Mouse (Mus musculus) kidney, embryonic 14.5 days (tissue): ENCODE data around the gene Gm10762. TPM values are rescaled to one million over a fixed set of nuclear protein-coding genes. Genes with fewer than 3 reads are reported as not detected.
A peak's percentile ranks its signal among the peaks of the same experiment; 100 is the strongest.
"Not testable (repeated sequence)": the region's sequence is repeated elsewhere in the genome, so short reads cannot be mapped to it uniquely, and the experiment has no call there.

Source experiments
- ATAC-seq: fragments of 200-750 bp; cut with Nextera tagmentation; 2 replicates; pipeline ENCODE4 v1.8.0; 2017; ENCODE audit warnings: moderate number of reproducible peaks, mild to moderate bottlenecking, moderate TSS enrichment, moderate library complexity; ENCODE audit not compliant: low FRiP score, low TSS enrichment
- H3K27ac ChIP-seq: fragments of 300-500 bp; sonication (generic); 2 replicates; pipeline ENCODE4 v1.5.1; 2014; ENCODE audit warnings: low read depth, mild to moderate bottlenecking, low read length, moderate library complexity, mixed read lengths
- H3K27me3 ChIP-seq: fragments of 300-500 bp; sonication (generic); 2 replicates; pipeline ENCODE4 v1.6.1; 2014; ENCODE audit warnings: mild to moderate bottlenecking, low read length; ENCODE audit not compliant: control insufficient read depth, insufficient read depth
- H3K36me3 ChIP-seq: fragments of 300-500 bp; sonication (generic); 2 replicates; pipeline ENCODE4 v1.6.1; 2014; ENCODE audit warnings: low read length, mixed read lengths; ENCODE audit not compliant: control insufficient read depth, insufficient read depth
- H3K4me1 ChIP-seq: fragments of 300-500 bp; sonication (generic); 2 replicates; pipeline ENCODE4 v1.6.1; 2014; ENCODE audit warnings: low read length, mixed read lengths; ENCODE audit not compliant: control insufficient read depth, insufficient read depth
- H3K4me2 ChIP-seq: fragments of 300-500 bp; sonication (generic); replicated peaks from 2 replicates; pipeline ENCODE4 v1.6.1; 2014; ENCODE audit warnings: low read depth, mild to moderate bottlenecking, low read length
- H3K4me3 ChIP-seq: fragments of 300-500 bp; sonication (generic); 2 replicates; pipeline ENCODE4 v1.5.1; 2014; ENCODE audit warnings: mild to moderate bottlenecking, low read length
- H3K9ac ChIP-seq: fragments of 300-500 bp; sonication (generic); 2 replicates; pipeline ENCODE4 v1.6.1; 2014; ENCODE audit warnings: low read depth, mild to moderate bottlenecking, low read length, moderate library complexity
- H3K9me3 ChIP-seq: fragments of 300-500 bp; sonication (generic); 2 replicates; pipeline ENCODE4 v1.6.1; 2016; ENCODE audit warnings: low read length; ENCODE audit not compliant: control insufficient read depth
- WGBS: fragments of 180-500 bp; shearing (Covaris S2); extraction: QIAGEN DNeasy Blood & Tissue Kit; methylation state at CpG from one replicate; pipeline ENCODE4 v1.1.7; 2014; 5-methylcytosine and 5-hydroxymethylcytosine counted together
- polyA plus RNA-seq: library from polyadenylated mRNA; unstranded; fragments of >200 nt; fragmentation: Nextera tagmentation; extraction: Ambion mirVana; gene quantifications from 2 replicates; pipeline ENCODE4 v1.2.1, GENCODE M21; 2014

Gene Gm10762
- 14.1 and 14.6 TPM in 2 replicates for polyA plus RNA-seq

DNA sequence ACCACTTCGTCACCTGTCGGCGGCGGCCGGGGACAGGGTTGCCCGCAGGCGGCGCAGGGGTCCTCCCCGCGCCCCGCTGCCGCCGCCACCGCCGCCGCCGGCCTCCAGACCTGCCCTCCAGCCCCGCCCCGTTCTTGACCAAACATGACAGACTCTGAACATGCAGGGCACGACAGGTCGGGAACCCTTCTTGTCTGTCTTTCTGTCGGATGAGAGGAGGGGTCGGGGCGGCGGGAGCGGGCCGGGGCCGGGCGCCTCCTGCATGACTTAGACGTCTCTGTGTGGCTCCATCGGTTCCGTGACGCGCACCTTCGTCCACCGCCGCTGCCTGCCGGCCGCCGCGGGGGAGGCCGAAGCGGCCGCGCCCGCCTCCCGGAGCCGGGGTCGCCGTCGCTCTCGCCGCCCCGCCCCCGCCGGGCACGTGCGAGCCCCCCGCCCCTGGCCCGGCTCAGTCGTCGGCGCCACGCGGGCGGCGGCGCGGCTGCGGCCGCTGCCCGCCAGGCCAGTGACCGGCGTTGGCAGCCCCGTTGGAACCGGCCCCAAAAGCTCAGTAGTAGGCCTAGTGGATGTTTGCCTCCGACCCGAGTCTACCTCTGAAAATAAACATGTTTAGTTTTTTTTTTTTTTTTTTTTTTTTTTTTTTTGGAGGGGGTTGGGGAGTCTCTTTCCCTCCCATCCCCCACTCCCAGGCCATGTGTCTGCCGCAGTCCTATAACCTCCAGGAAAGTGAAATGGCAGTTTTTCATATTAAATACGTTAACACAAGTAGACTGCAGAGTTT, at the start of gene Gm10762:
Gene Gm10762 (minus strand): TSS at position 65 of the 781 bp plus-strand sequence.
- H3K4me2 ChIP-seq: peak within 1 kb of the TSS; percentile 49
- H3K36me3 ChIP-seq: no peaks in the 10 kb centered on the region
- H3K9me3 ChIP-seq: no peaks in the 10 kb centered on the region
- H3K4me3 ChIP-seq: peak within 1 kb of the TSS; percentile 69
- peaks cover 9% of the 10 kb centered on the region for H3K4me1 ChIP-seq
- H3K27ac ChIP-seq: peak within 1 kb of the TSS; percentile 100
- WGBS: under 1% methylated on average over 75 of the region's 80 CpGs
- peak; percentile 88 for ATAC-seq
- peak within 1 kb of the TSS; percentile 98 for H3K9ac ChIP-seq
- H3K27me3 ChIP-seq: no peaks in the 10 kb centered on the region

DNA sequence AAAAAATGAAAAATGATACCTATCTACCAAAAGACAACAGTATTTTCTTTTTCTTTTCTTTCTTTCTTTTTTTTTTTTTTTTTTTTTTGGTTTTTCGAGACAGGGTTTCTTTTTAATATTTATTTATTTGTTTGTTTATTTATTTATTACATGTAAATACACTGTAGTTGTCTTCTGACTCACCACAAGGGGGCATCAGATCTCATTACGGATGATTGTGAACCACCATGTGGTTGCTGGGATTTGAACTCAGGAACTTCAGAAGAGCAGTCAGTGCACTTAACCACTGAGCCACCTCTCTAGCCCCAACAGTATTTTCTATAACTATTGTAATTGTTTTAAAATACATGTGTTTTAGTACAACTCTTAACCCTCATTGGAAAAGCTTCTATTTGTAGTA, 41.3 kb upstream of the Gm10762 start:
- H3K4me3 ChIP-seq, H3K4me2 ChIP-seq, H3K9me3 ChIP-seq, H3K36me3 ChIP-seq, H3K27me3 ChIP-seq, H3K4me1 ChIP-seq, H3K27ac ChIP-seq, H3K9ac ChIP-seq, ATAC-seq: not testable (repeated sequence)
- WGBS: 88% methylated on average over 2 of the region's 2 CpGs

DNA sequence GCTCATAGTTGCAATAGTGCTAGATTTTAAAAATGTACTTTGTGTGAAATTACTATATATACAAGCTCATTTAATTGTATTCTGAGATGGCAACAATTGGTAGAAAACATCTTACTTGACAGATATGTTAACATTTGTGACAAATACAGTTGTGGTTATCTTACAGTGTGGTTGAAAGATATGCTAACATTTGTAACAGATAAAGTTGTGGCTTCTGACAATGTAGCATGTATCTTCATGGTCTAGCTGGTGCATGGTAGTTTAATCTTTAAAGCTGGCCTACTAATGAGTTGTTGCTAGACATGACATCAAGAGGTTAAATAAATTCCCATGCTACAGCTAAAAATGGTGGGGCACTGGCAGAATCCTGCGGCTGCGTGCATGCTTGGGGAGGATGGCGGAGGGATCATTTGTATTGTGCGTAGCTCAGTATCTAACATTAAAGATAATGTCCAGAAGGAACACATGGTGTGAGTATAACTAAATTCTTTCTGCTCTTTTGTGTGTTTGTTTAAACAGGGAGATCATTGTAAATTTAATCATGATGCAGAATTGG, 38.7 kb upstream of the Gm10762 start:
- H3K36me3 ChIP-seq: no peaks in the 10 kb centered on the region
- no peaks in the 10 kb centered on the region for H3K4me1 ChIP-seq
- WGBS: 77% methylated on average over 4 of the region's 4 CpGs
- H3K9me3 ChIP-seq: no peaks in the 10 kb centered on the region
- no peaks in the 10 kb centered on the region for H3K27me3 ChIP-seq
- H3K9ac ChIP-seq: no peak overlapping the region
- H3K27ac ChIP-seq: no peak overlapping the region
- H3K4me2 ChIP-seq: no peak overlapping the region
- H3K4me3 ChIP-seq: no peak overlapping the region
- no peak for ATAC-seq

DNA sequence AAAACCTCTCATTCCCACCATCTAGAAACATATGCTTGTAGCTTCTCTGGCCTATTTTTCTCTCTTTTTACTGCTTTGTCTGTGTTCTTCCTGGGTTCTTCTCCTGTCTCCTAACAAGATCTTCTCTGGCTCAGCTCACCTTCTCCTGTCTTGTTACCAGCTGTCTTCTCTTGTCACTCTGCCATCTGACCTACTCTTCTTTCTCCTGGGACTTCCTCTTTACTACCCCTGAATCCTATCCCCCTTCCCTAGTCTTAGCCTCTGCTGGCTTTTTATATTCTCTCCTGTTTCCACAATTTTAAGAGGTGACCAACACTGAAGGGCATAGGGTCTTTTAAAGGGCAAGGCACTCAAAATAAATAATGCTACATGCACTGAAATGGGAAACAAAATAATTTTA, 37.3 kb upstream of the Gm10762 start:
- Histone ChIP-seq H3K4me1 (no peaks in the 10 kb centered on the region), H3K9me3 (no peaks in the 10 kb centered on the region), H3K36me3 (no peaks in the 10 kb centered on the region), H3K27me3 (no peaks in the 10 kb centered on the region), H3K4me2 (no peak overlapping the region), H3K9ac (no peak overlapping the region), H3K4me3 (no peak overlapping the region), H3K27ac (no peak overlapping the region)
- no peak for ATAC-seq

DNA sequence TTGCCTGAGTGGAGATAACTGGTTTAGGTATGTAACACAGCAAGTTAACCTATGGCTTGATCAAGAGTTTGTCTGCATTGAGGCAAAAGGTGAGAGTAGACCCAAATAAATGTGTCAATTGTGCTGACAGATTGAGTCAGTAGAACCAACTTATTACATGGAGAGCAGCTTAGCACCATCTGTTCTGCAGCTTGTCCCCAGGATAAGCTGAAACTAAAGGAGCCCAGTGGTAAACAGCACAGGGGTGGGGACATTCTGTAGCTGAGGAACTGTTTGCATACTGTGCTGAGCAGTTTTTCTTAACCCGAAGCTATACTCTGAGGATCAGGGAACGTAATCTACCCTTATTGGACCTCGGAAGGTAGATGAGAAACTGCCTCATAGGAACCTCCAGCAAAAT, 17.2 kb upstream of the Gm10762 start:
- WGBS: 88% methylated on average over 3 of the region's 3 CpGs

DNA sequence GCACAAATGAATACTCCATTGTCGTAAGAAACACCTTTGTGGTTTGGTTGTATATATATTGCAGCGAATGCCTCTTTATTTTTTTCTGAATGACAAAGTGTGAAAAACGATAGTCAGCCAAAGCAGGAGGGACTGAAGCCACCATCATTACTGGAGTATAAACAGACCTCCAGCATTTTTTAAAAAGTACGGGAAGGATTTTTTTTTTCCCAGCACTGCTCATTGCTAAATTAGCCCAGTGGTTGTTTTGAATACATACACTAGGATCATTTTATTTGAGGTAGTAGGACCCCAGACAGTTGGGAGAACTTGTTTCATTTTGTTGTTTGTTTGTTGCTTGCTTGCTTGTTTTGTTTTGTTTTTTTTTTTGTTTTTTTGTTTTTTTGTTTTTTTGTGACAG, 8.0 kb upstream of the Gm10762 start:
- Histone ChIP-seq H3K9me3 (no peaks in the 10 kb centered on the region), H3K27me3 (no peaks in the 10 kb centered on the region), H3K4me1 (no peaks in the 10 kb centered on the region), H3K36me3 (no peaks in the 10 kb centered on the region), H3K4me2 (no peak overlapping the region), H3K27ac (no peak overlapping the region), H3K9ac (no peak overlapping the region), H3K4me3 (no peak overlapping the region)
- WGBS: 77% methylated on average over 4 of the region's 4 CpGs
- no peak for ATAC-seq

More for the DNA sequence above, 17.2 kb upstream of the Gm10762 start:
- H3K27ac ChIP-seq: no peak overlapping the region
- H3K36me3 ChIP-seq: no peaks in the 10 kb centered on the region
- H3K9ac ChIP-seq: no peak overlapping the region
- ATAC-seq: no peak
- no peaks in the 10 kb centered on the region for H3K9me3 ChIP-seq
- no peaks in the 10 kb centered on the region for H3K4me1 ChIP-seq
- H3K4me2 ChIP-seq: no peak overlapping the region
- no peak overlapping the region for H3K4me3 ChIP-seq
- H3K27me3 ChIP-seq: no peaks in the 10 kb centered on the region

DNA sequence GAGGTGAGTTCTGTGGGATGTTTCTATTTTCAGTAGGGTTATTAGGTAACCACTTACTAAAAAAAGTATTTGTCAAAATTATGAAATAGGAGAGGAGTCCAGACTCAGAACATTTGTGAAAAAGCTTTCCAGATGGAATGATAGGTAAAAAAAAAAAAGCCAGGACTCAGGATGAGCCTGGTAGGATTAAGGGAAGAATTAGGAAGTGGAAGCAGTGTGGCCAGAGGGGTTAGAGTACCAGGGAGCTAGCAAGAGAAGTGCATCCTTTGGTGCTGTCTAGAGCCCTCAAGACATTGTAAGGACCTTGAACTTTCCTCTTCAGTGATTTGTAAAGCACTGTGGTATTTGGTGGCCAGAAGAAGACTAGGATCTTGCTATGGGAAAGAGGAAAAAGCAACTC, 4.8 kb upstream of the Gm10762 start:
- Histone ChIP-seq H3K4me3 (no peak overlapping the region), H3K9me3 (no peaks in the 10 kb centered on the region), H3K4me2 (no peak overlapping the region), H3K27me3 (no peaks in the 10 kb centered on the region), H3K27ac (no peak overlapping the region), H3K36me3 (no peaks in the 10 kb centered on the region), H3K4me1 (no peaks in the 10 kb centered on the region), H3K9ac (no peak overlapping the region)
- ATAC-seq: no peak

DNA sequence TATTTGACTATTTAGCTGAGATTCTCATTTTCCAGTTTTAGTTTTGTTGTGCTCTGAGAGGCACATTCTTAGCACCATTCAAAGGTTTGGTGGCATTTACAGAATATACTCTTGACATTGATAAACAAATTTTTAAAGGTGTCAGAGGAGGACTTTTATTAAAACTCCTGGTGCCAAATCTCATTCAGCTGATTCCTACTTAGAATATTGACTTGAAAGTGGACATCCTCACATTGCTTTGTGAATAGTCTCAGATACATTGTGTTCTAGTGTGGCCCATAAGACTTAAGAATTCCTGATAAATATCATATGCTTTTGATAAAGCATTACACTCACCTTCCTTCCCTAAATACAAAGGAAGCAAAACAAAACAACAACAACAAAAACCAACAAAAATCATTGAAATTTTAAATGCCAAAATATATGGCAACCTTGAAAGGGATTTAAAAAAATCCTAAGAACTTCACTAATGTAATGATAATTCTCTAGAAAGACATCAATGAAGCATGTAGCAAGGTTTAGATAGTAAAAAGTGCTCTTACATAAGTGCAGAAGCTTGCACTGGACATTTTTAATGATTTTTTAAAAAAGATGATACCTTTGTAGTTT, 1.1 kb upstream of the Gm10762 start:
- peak overlapping the region; percentile 49 for H3K4me2 ChIP-seq
- no peaks in the 10 kb centered on the region for H3K36me3 ChIP-seq
- H3K4me1 ChIP-seq: peaks cover 9% of the 10 kb centered on the region
- peak overlapping the region; percentile 69 for H3K4me3 ChIP-seq
- ATAC-seq: no peak
- H3K9me3 ChIP-seq: no peaks in the 10 kb centered on the region
- H3K9ac ChIP-seq: peak overlapping the region; percentile 98; the same call in 1 of the 2 replicates
- no peaks in the 10 kb centered on the region for H3K27me3 ChIP-seq
- peak overlapping the region; percentile 100; the same call in 1 of the 2 replicates for H3K27ac ChIP-seq
